Mouse (Mus musculus) lung, embryonic 14.5 days (tissue): ENCODE results near the gene 4933428G20Rik. TPM values are rescaled to one million over a fixed set of nuclear protein-coding genes. Genes with fewer than 3 reads are reported as not detected.

Source experiments
- ATAC-seq: fragments of 200-750 bp; cut with Nextera tagmentation; 2 replicates; pipeline ENCODE4 v1.8.0; 2017; ENCODE audit warnings: mild to moderate bottlenecking, moderate TSS enrichment, moderate library complexity; ENCODE audit not compliant: insufficient read depth
- DNase-seq: peaks from one replicate; pipeline ENCODE4 v3.0.0-alpha.2; 2015
- H3K27ac ChIP-seq: fragments of 300-500 bp; sonication (generic); 2 replicates; pipeline ENCODE4 v1.5.1; 2014; ENCODE audit warnings: low read depth, mild to moderate bottlenecking, moderate library complexity
- H3K27me3 ChIP-seq: fragments of 300-500 bp; sonication (generic); 2 replicates; pipeline ENCODE4 v1.6.1; 2014; ENCODE audit warnings: low read length, control low read depth; ENCODE audit not compliant: insufficient read depth
- H3K36me3 ChIP-seq: fragments of 300-500 bp; sonication (generic); 2 replicates; pipeline ENCODE4 v1.6.1; 2014; ENCODE audit warnings: control low read depth; ENCODE audit not compliant: insufficient read depth
- H3K4me1 ChIP-seq: fragments of 300-500 bp; sonication (generic); 2 replicates; pipeline ENCODE4 v1.6.1; 2014; ENCODE audit warnings: antibody characterized with exemption, control low read depth; ENCODE audit not compliant: insufficient read depth
- H3K4me2 ChIP-seq: fragments of 300-500 bp; sonication (generic); 2 replicates; pipeline ENCODE4 v1.6.1; 2014; ENCODE audit warnings: mild to moderate bottlenecking
- H3K4me3 ChIP-seq: fragments of 300-500 bp; sonication (generic); 2 replicates; pipeline ENCODE4 v1.5.1; 2014; ENCODE audit warnings: low read depth, low read length
- H3K9ac ChIP-seq: fragments of 300-500 bp; sonication (generic); 2 replicates; pipeline ENCODE4 v1.6.1; 2014
- H3K9me3 ChIP-seq: fragments of 300-500 bp; sonication (generic); 2 replicates; pipeline ENCODE4 v1.6.1; 2016; ENCODE audit warnings: low read depth, low read length, control low read depth
- CTCF ChIP-seq: IDR thresholded peaks from 2 replicates; pipeline ENCODE4 v1.5.1; 2016; ENCODE audit warnings: antibody characterized with exemption, low read depth
- WGBS: fragments of 180-500 bp; shearing (Covaris S2); extraction: QIAGEN DNeasy Blood & Tissue Kit; methylation state at CpG from one replicate; pipeline ENCODE4 v1.1.7; 2014; 5-methylcytosine and 5-hydroxymethylcytosine counted together
- polyA plus RNA-seq: library from polyadenylated mRNA; unstranded; fragments of >200 nt; fragmentation: Nextera tagmentation; extraction: Ambion mirVana; gene quantifications from 2 replicates; pipeline ENCODE4 v1.2.1, GENCODE M21; 2014

4933428G20Rik gene
- polyA plus RNA-seq, 1 experiment from 2014 or later, result 0.13 TPM

GRCm38 (mm10) chr11:97524306-97524705 lies 24.2 kb upstream of the 4933428G20Rik start:
- WGBS, result 26% methylated on average over 9 of the region's 9 CpGs
- H3K9ac ChIP-seq, result no peak overlapping the region
- ATAC-seq, result no peak
- H3K27me3 ChIP-seq, result no peaks in the 10 kb centered on the region
- DNase-seq, result no peak
- H3K36me3 ChIP-seq, result no peaks in the 10 kb centered on the region
- H3K4me2 ChIP-seq, result no peak overlapping the region
- H3K4me3 ChIP-seq, result no peak overlapping the region
- H3K27ac ChIP-seq, result peak overlapping the region; percentile 12; the same call in 1 of the 2 replicates
- TF ChIP-seq CTCF, result no peak
- H3K9me3 ChIP-seq, result no peaks in the 10 kb centered on the region
- H3K4me1 ChIP-seq, result peaks cover 6% of the 10 kb centered on the region

DNA sequence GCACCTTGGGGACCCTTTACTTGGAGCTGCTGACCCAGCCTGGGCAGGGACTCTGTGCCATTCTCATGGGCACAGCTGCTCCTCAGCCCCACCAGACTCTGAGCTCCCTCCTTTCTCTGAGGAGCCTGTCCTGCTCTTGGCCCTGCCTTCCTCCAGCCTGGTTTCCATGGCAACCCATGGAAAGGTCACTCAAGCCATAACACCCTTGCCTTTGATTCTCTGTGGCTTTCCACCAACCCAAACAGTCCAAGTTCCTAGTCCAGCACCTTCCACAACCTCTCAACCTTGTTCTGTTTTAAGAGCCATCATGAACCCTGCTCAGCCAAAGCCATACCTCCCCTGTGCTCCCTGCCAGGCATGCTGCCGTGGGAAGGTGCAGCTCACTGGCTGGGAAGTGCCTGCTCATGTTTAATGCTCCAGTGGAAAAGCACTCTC lies 23.7 kb upstream of the 4933428G20Rik start:
- Histone ChIP-seq H3K27me3 (no peaks in the 10 kb centered on the region), H3K4me3 (no peak overlapping the region), H3K27ac (peak overlapping the region; percentile 12; the same call in 1 of the 2 replicates), H3K36me3 (no peaks in the 10 kb centered on the region), H3K9me3 (no peaks in the 10 kb centered on the region), H3K9ac (no peak overlapping the region), H3K4me1 (peaks cover 6% of the 10 kb centered on the region), H3K4me2 (no peak overlapping the region)
- WGBS, result 8% methylated on average over 1 of the region's 1 CpGs
- DNase-seq, result peak; percentile 39
- peak; percentile 39; the same call in 1 of the 2 replicates for ATAC-seq
- TF ChIP-seq CTCF, result no peak

- Histone ChIP-seq H3K27me3 (no peaks in the 10 kb centered on the region), H3K4me2 (no peak overlapping the region), H3K4me3 (no peak overlapping the region), H3K36me3 (no peaks in the 10 kb centered on the region), H3K4me1 (peaks cover 6% of the 10 kb centered on the region), H3K9ac (no peak overlapping the region), H3K27ac (no peak overlapping the region), H3K9me3 (no peaks in the 10 kb centered on the region)
- no peak for TF ChIP-seq CTCF
- ATAC-seq (no peak), DNase-seq (no peak)
- WGBS, result 76% methylated on average over 14 of the region's 14 CpGs
Measured at GRCm38 (mm10) chr11:97523107-97523506, 23.0 kb upstream of the 4933428G20Rik start.

DNA sequence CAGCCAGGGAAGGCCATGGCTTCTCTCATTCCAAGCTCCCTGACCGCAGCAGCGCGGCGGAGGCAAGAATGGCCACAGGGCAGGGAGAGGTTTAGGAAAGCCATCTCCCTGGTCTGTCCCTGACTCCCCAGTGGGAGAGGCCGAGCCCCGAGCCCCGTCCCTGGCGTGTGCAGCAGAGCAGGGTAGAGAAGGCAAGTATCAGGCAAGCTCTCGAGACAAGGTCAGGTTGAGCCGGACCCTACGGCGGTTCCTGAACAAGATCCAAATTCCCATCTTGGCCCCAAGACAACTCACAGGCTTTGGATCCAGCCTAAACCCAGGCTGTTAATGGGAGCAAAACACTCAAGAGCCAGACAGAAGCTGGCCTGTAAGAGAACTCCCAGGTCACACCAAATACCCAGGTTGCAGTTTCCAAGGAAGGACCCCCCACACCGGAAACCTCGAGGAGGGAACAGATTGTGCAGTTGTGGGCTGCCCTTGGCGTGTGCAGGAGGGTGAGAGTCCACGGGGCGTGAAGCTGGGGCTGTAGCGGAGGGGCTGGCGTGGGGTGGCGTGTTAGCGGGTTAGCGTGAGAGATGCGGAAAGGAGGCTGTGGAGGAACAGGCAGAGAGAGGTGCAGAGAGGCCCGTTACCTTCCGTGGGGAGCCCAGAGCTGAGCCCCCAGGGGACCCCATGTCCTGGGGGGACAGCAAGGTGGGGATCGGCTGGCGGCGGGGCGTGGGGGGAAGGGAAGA lies 21.8 kb upstream of the 4933428G20Rik start:
- DNase-seq, result no peak
- Histone ChIP-seq H3K27ac (no peak overlapping the region), H3K9ac (no peak overlapping the region), H3K36me3 (no peaks in the 10 kb centered on the region), H3K4me1 (peaks cover 6% of the 10 kb centered on the region), H3K9me3 (no peaks in the 10 kb centered on the region), H3K4me3 (no peak overlapping the region), H3K27me3 (no peaks in the 10 kb centered on the region), H3K4me2 (no peak overlapping the region)
- no peak for ATAC-seq
- TF ChIP-seq CTCF, result no peak
- 80% methylated on average over 29 of the region's 29 CpGs for WGBS

GRCm38 (mm10) chr11:97520541-97520940 lies 20.4 kb upstream of the 4933428G20Rik start:
- Histone ChIP-seq H3K9me3 (no peaks in the 10 kb centered on the region), H3K27ac (no peak overlapping the region), H3K36me3 (no peaks in the 10 kb centered on the region), H3K27me3 (no peaks in the 10 kb centered on the region), H3K4me1 (peaks cover 6% of the 10 kb centered on the region), H3K9ac (no peak overlapping the region), H3K4me2 (no peak overlapping the region), H3K4me3 (no peak overlapping the region)
- no peak for TF ChIP-seq CTCF
- DNase-seq (no peak), ATAC-seq (no peak)
- 87% methylated on average over 7 of the region's 7 CpGs for WGBS

- H3K36me3 ChIP-seq, result no peaks in the 10 kb centered on the region
- H3K4me2 ChIP-seq, result no peak overlapping the region
- H3K4me3 ChIP-seq, result no peak overlapping the region
- H3K4me1 ChIP-seq, result no peaks in the 10 kb centered on the region; the same call in 1 of the 2 replicates
- H3K27me3 ChIP-seq, result no peaks in the 10 kb centered on the region
- no peaks in the 10 kb centered on the region for H3K9me3 ChIP-seq
- H3K9ac ChIP-seq, result no peak overlapping the region
- no peak overlapping the region for H3K27ac ChIP-seq
- 76% methylated on average over 3 of the region's 3 CpGs for WGBS
- DNase-seq (no peak), ATAC-seq (no peak)
- no peak for TF ChIP-seq CTCF
Measured at GRCm38 (mm10) chr11:97513066-97513465, 12.9 kb upstream of the 4933428G20Rik start.

DNA sequence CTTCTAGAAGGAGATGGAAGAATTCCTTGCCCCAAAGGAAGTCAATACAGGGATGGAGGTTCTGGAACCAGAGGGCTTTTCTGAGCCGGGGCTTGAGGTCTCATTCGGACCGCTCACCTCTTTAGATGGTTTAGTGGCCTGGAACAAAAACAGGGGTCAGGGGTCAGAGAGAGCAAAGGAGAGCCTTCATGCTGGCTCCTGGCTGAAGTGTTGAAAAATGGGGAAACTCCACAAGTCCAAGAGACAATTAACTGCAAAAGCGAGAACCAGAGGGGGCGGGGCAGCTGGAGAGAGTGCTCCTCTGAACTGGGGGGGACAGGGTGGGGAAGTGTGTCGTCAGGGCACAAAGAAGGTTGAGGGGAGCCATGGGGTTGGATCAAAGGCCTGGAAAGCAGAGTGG lies 12.4 kb upstream of the 4933428G20Rik start:
- Histone ChIP-seq H3K9ac (no peak overlapping the region), H3K4me3 (no peak overlapping the region), H3K27me3 (no peaks in the 10 kb centered on the region), H3K36me3 (no peaks in the 10 kb centered on the region), H3K4me2 (no peak overlapping the region), H3K4me1 (no peaks in the 10 kb centered on the region; the same call in 1 of the 2 replicates), H3K9me3 (no peaks in the 10 kb centered on the region), H3K27ac (no peak overlapping the region)
- ATAC-seq (no peak), DNase-seq (no peak)
- TF ChIP-seq CTCF, result no peak
- 67% methylated on average over 6 of the region's 6 CpGs for WGBS
